Mouse (Mus musculus) left cerebral cortex, postnatal 4 days (tissue): ENCODE results near the gene Pde3a. TPM values are rescaled to one million over a fixed set of nuclear protein-coding genes. Genes with fewer than 3 reads are reported as not detected.
A peak's percentile ranks its signal among the peaks of the same experiment; 100 is the strongest.
"Not testable (repeated sequence)": the region's sequence is repeated elsewhere in the genome, so short reads cannot be mapped to it uniquely, and the experiment has no call there.

Experiments
- DNase-seq: peaks from one replicate; pipeline ENCODE4 v3.0.0-alpha.2; 2022
- intact Hi-C: fragments of 180-260 bp; cut with DNase I; formaldehyde crosslinking; loops from one replicate; pipeline ENCODE4 v1.15.1; 2025
- total RNA-seq, 2 experiments: library from RNA; stranded (reverse); gene quantifications; 2 replicates each; pipeline ENCODE4 v1.2.3; 2021

Gene Pde3a
- total RNA-seq, 2 experiments from 2014 or later = 2.3 to 3.2 TPM

DNA sequence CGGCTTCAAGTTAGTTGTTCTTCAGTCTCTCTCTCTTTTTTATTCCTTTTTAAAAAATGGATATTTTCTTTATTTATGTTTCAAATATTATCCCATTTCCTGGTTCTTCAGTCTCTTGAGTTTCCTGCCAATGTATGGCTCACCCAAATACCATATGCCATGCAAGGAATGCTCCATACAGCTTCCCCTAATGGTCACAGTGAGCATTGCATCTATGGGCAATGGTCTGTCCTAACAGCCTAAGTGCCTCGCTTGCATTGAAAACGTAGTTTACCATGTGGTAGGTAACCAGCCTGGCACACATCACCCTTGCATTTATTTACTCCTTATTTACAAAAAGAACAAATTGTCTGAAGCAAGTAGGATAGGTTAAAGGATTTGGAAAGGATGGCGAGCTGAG is 64.0 kb downstream of the Pde3a start:
- DNase-seq = no peak
- intact Hi-C loops = no loop called here

GRCm38 (mm10) chr6:141318440-141318839 is 69.4 kb downstream of the Pde3a start:
- intact Hi-C loops = no loop called here

GRCm38 (mm10) chr6:141321253-141321652 is 72.2 kb downstream of the Pde3a start:
- no peak for DNase-seq
- intact Hi-C loops = no loop called here

More at GRCm38 (mm10) chr6:141318440-141318839, 69.4 kb downstream of the Pde3a start:
- DNase-seq = no peak

DNA sequence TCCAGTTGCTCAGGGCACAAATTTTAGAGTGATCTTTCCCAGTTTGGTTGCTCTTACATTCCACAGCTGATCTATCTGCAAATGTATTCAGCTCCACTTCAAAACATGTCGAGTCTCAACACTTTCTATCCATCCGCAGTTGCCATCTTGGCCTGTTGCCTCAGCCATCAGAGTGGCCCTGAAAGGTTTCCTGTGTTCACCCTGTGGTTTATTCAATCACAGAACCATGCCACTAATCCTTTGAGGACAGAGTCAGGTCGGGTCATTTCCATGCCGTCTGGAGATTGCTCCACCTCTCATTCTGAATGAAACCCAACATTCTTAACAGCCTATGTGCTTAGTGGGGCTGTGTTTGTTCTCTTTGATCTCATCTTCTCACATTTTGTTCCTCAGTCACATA is 73.9 kb downstream of the Pde3a start:
- intact Hi-C loops = no loop called here
- no peak for DNase-seq

GRCm38 (mm10) chr6:141327134-141327533 is 78.1 kb downstream of the Pde3a start:
- intact Hi-C loops = not testable (repeated sequence)

DNA sequence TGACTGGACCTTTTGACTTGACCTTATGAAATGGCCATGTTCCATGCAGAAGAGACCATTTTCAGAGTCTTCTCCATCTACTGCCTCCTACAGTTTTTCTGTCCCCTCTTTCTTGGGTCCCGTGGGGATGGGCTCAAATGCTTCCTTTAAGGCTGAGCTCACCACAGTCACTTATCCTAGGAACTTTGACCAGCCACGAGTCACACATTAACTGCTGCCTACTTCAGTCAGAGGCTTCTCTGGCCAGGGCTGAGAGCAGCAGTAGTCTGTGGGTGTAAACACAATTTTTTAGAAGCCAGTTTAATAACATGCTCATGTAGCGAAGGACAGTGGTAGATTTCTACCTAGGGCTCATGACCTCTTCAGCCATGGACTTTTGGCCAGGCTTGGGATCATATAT is 79.0 kb downstream of the Pde3a start:
- no peak for DNase-seq
- intact Hi-C loops = no loop called here

More at GRCm38 (mm10) chr6:141327134-141327533, 78.1 kb downstream of the Pde3a start:
- not testable (repeated sequence) for DNase-seq

DNA sequence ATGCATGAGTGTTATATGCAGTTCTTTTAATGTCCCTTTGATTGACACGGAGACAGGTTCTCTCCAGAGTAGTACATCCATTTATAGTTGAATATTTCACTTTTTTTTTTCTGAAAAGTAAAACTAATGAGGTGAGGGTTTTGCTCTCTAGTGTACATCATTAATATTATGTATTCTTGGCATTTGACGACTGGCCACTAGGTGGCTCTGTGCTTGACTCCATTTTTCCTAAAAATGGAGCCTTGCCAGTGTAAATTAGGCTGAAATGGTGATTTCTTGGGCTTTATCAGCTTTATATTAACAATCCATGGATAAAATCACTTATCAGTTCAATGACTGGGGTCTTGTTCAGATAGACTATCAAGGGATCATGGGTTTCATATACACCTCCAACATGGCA is 82.4 kb downstream of the Pde3a start:
- intact Hi-C loops = loop anchor here (10.0 kb wide), 1 partner anchor 653 kb away; no protein-coding TSS in a partner anchor
- DNase-seq = no peak

- intact Hi-C loops = loop anchor here (10.0 kb wide), 1 partner anchor 652 kb away; no protein-coding TSS in a partner anchor
- DNase-seq = no peak
Measured at GRCm38 (mm10) chr6:141332613-141333165, 83.6 kb downstream of the Pde3a start.

GRCm38 (mm10) chr6:141333245-141333644 is 84.2 kb downstream of the Pde3a start:
- DNase-seq = no peak
- intact Hi-C loops = loop anchor here (10.0 kb wide), 1 partner anchor 652 kb away; no protein-coding TSS in a partner anchor

GRCm38 (mm10) chr6:141335878-141336277 is 86.8 kb downstream of the Pde3a start:
- intact Hi-C loops = loop anchor here (10.0 kb wide), 1 partner anchor 649 kb away; no protein-coding TSS in a partner anchor

DNA sequence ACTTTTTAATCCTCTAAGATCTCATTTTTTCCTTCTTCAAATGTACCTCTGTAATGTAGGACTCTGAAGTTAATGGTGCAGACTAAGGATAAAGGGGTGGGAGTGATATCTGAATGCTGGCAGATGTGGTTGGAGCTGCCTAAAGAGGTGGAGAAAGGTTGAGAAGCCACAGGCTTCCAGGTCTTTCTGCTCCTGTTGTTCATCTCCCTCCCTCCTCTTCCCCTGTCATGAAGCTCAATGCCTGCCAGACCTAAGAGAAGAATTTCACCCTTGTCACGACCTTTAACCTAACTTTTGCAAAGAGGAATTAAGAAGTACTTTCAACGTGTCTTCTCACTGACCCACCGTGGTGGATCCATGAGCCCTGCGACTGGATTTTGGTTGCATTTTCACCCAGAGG is 87.4 kb downstream of the Pde3a start:
- DNase-seq = no peak
- intact Hi-C loops = loop anchor here (10.0 kb wide), 1 partner anchor 648 kb away; no protein-coding TSS in a partner anchor

More at GRCm38 (mm10) chr6:141335878-141336277, 86.8 kb downstream of the Pde3a start:
- no peak for DNase-seq

DNA sequence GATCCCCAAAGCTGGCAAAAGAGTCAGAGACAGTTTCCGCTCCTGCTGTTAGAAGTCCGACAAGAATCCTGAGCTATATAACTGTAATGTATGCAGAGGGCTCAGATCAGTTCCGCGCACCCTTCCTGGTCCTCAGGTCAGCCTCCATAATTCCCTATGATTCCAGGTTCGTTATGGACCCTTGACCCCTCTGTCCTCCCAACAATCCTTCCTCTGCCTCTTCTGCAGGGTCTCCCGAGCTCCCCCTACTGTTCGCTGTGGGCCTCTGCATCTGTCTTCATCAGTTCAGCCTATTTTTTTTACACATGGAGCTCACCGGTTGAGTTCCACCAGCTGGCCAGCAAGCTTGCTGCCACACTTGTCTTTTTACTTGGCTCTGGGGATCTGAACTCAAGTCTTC is 88.6 kb downstream of the Pde3a start:
- intact Hi-C loops = loop anchor here (10.0 kb wide), 1 partner anchor 647 kb away; no protein-coding TSS in a partner anchor
- DNase-seq = peak; percentile 12

DNA sequence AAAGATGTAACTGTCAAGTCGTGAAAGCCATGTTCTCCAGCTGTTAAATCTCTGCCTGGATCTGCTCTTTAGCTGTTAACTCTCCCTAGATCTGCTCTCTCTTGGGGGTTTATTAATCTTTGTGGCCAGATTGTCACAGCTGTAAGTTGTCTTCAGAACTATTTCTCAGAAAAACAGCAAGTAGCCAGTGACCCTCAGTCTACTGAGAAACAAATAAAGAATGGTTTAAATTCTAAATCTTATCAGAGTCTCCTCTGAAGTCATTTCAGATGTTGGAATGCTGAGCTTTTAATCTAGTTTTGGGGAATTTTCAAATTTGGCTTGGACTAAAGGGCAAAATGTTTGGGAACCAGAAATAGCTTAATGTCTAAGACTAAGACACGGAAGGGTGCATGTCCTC is 92.3 kb downstream of the Pde3a start:
- intact Hi-C loops = no loop called here
- no peak for DNase-seq

- intact Hi-C loops = no loop called here
Measured at GRCm38 (mm10) chr6:141347870-141348269, 98.8 kb downstream of the Pde3a start.

DNA sequence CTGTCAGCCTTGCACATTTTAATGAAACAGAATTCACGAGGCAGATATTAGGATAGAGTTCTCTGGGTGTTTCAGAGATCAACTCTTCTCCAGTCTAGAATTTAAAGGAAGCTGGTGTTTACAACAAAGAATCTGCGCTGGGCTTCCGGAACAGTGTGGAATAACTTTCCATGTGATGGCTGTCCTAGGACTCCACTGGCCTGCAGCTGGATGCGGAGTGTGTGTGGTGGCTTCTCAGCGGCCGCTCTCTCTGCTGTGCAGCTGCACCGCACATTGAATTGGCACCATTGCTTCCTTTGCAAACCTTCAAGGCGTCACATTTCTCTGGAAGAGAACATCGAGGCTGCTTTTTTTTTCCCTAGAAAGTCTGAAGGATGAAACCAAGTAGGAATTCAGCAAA is 99.5 kb downstream of the Pde3a start:
- DNase-seq = no peak
- intact Hi-C loops = no loop called here

More at GRCm38 (mm10) chr6:141347870-141348269, 98.8 kb downstream of the Pde3a start:
- no peak for DNase-seq

GRCm38 (mm10) chr6:141350261-141350660 is 101.2 kb downstream of the Pde3a start:
- DNase-seq = no peak
- intact Hi-C loops = no loop called here

GRCm38 (mm10) chr6:141352277-141352676 is 103.2 kb downstream of the Pde3a start:
- no peak for DNase-seq
- intact Hi-C loops = no loop called here

DNA sequence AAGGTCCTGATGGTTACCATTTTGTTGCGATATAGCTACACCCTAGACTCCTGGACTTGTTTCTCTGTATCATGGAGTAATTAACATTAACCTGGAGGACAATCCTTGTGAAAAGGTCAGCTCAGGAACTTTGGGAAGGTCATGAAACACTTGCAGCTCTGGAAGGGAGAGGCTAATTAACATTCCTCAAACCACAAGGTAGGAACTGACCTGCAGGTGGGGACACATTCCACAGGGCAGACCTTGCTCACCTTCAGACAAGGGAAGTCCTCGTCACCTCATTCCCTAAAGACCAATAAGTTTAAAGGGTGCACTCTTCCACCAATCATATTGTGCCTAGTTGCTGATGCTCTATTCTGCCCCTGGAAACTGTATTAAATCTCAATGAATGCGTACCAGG is 114.6 kb downstream of the Pde3a start:
- intact Hi-C loops = no loop called here
- no peak for DNase-seq

GRCm38 (mm10) chr6:141367037-141367436 is 118.0 kb downstream of the Pde3a start:
- intact Hi-C loops = no loop called here
- no peak for DNase-seq

GRCm38 (mm10) chr6:141372697-141373096 is 123.6 kb downstream of the Pde3a start:
- DNase-seq = peak; percentile 4

DNA sequence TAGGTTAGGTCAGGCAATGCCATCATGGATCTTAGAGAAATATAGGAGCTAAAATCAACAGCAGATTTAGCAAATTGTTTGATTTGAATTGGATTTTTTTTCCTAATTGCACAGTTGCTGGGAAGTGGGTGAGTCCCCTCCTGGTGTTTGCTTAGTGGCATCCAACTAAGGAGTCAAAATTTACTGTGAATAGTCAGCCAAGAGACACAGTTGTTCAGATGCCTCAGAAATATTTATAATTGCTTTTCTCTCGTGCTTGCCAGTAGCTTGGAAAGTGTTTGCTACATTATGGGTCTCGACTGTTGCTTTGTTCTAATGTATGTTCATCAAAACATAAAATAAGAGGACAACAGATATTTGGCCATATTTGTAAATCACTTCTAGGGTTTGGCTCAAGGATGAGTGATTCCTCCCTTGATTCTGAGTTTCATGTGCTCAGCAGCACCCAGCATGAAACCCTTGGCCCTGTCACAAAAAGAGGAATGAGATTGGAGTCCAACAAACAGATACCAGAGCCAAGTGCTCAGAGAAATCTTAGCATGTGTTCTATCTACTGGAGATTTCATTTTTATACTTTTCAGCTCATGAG is 125.5 kb downstream of the Pde3a start:
- DNase-seq = peak; percentile 61
- intact Hi-C loops = no loop called here

More at GRCm38 (mm10) chr6:141372697-141373096, 123.6 kb downstream of the Pde3a start:
- intact Hi-C loops = no loop called here

- intact Hi-C loops = no loop called here
Measured at GRCm38 (mm10) chr6:141375155-141375554, 126.1 kb downstream of the Pde3a start.

More at GRCm38 (mm10) chr6:141375155-141375554, 126.1 kb downstream of the Pde3a start:
- DNase-seq = peak; percentile 10
